9 mouse cellular contexts compared by ENCODE assay signal in genomic region chr6:42247173-42247572, GRCm38 (mm10). TPM values are rescaled to one million over a fixed set of nuclear protein-coding genes. Genes with fewer than 3 reads are reported as not detected.
DNase-seq lines count a peak whose midpoint lies in the region; ATAC-seq and TF ChIP-seq lines count a peak whose summit lies in the region.
"Had no signal": no experiment of that assay in that cellular context is flagged by ENCODE, and none has a peak within 500 bp of the region (broad histone marks: within the 10 kb centered on the region; RNA-seq: fewer than 3 reads in every experiment).

No protein-coding gene starts in this region.

- intact Hi-C loops in left cerebral cortex, postnatal 25 days (cut with DNase I): no loop called here

- WGBS in lung, adult 2 months: 47% methylated on average over 8 of the region's 8 CpGs
- 5% methylated on average over 8 of the region's 8 CpGs for WGBS in hindbrain, embryonic 10.5 days
- WGBS in neural tube, embryonic 15.5 days: 13% methylated on average over 8 of the region's 8 CpGs

- ATAC-seq in neural tube, embryonic 15.5 days (ENCODE audit: low FRiP score): peak; percentile 67

- no peak for TF ChIP-seq CTCF in lung, adult 2 months (IDR thresholded peaks at IDR 0.05; ENCODE audit: insufficient read depth, low read length)

- no peak overlapping the region for H3K27ac ChIP-seq in hindbrain, embryonic 10.5 days
- H3K27ac ChIP-seq in neural tube, embryonic 15.5 days (replicated peaks): no peak overlapping the region

- H3K4me2 ChIP-seq in neural tube, embryonic 15.5 days: peak overlapping the region; percentile 44

- no peak overlapping the region for H3K9ac ChIP-seq in neural tube, embryonic 15.5 days (replicated peaks)

- no peaks in the 10 kb centered on the region for H3K36me3 ChIP-seq in hindbrain, embryonic 10.5 days
- H3K36me3 ChIP-seq in neural tube, embryonic 15.5 days: no peaks in the 10 kb centered on the region

- TF ChIP-seq POLR2A in lung, adult 2 months (IDR thresholded peaks at IDR 0.05; ENCODE audit: borderline replicate concordance, extremely low read depth, low read depth, low read length): no peak

- H3K4me3 ChIP-seq in lung, adult 2 months (replicated peaks; ENCODE audit: extremely low read depth, low read depth, low read length): no peak overlapping the region
- H3K4me3 ChIP-seq in hindbrain, embryonic 10.5 days: peak overlapping the region; percentile 31
- H3K4me3 ChIP-seq in neural tube, embryonic 15.5 days (replicated peaks): peak overlapping the region; percentile 26

- H3K9me3 ChIP-seq in hindbrain, embryonic 10.5 days: no peaks in the 10 kb centered on the region
- no peaks in the 10 kb centered on the region for H3K9me3 ChIP-seq in neural tube, embryonic 15.5 days (replicated peaks)

- H3K27me3 ChIP-seq in hindbrain, embryonic 10.5 days (ENCODE audit: insufficient read depth, poor library complexity, severe bottlenecking): peaks cover 15% of the 10 kb centered on the region
- peaks cover 5% of the 10 kb centered on the region; the same call in 1 of the 2 replicates for H3K27me3 ChIP-seq in neural tube, embryonic 15.5 days (replicated peaks)

- peak; percentile 21 to 24 for DNase-seq in lung, adult 18-20 months
- DNase-seq in lung, adult 2 months: no peak
- no peak for DNase-seq in hindbrain, embryonic 10.5 days (ENCODE audit: low spot score)
- DNase-seq in kidney, postnatal 4 days: peak; percentile 44 to 68
- no peak for DNase-seq in ovary, adult 18-20 months (ENCODE audit: low spot score)
- DNase-seq in left cerebral cortex, postnatal 25 days (ENCODE audit: low spot score in 2 of 2): no peak
- no peak for DNase-seq in left cerebral cortex, adult 9 months (ENCODE audit: low spot score in 2 of 2)

- H3K4me1 ChIP-seq in lung, adult 2 months (ENCODE audit: control insufficient read depth, insufficient read depth, low read length): 0 out of 2 replicates have a peak, but pooled peaks cover 3% of the 10 kb centered on the region
- peaks cover 17% of the 10 kb centered on the region for H3K4me1 ChIP-seq in hindbrain, embryonic 10.5 days (replicated peaks)
- peaks cover 7% of the 10 kb centered on the region; the same call in 1 of the 2 replicates for H3K4me1 ChIP-seq in neural tube, embryonic 15.5 days

RNA-seq across cellular contexts. Expression of gene Gstk1, which starts 1.4 kb away (rescaled TPM):
- 39.4 and 47.4 TPM in 2 replicates for polyA plus RNA-seq in lung, adult 2 months (2012; rRNA removed)
- polyA plus RNA-seq in hindbrain, embryonic 10.5 days (2016; fragmentation: Nextera tagmentation; extraction: Ambion mirVana): 16.5 and 17.7 TPM in 2 replicates
- 13.7 and 14.4 TPM in 2 replicates for polyA plus RNA-seq in neural tube, embryonic 15.5 days (2015; fragmentation: Nextera tagmentation; extraction: Ambion mirVana)
- total RNA-seq in left cerebral cortex, postnatal 25 days (2021): 10 to 100 TPM in 1 of 2 experiments, 1 to 10 TPM in 1; 9.2 to 10.4 TPM

RNA-seq across cellular contexts. Expression of gene Tmem139, which starts 14.6 kb away (rescaled TPM):
- 5.7 and 7.2 TPM in 2 replicates for polyA plus RNA-seq in lung, adult 2 months (2012; rRNA removed)
- polyA plus RNA-seq in hindbrain, embryonic 10.5 days (2016; fragmentation: Nextera tagmentation; extraction: Ambion mirVana): 0.48 and 0.75 TPM in 2 replicates
- 0.13 and 0.68 TPM in 2 replicates for polyA plus RNA-seq in neural tube, embryonic 15.5 days (2015; fragmentation: Nextera tagmentation; extraction: Ambion mirVana)
- total RNA-seq in left cerebral cortex, postnatal 25 days (2021): not detected
- total RNA-seq: neutrophil, adult 5-6 weeks had no signal

RNA-seq across cellular contexts. Expression of gene Casp2, which starts 17.6 kb away (rescaled TPM):
- polyA plus RNA-seq in lung, adult 2 months (2012; rRNA removed): 24.2 and 36.7 TPM in 2 replicates
- 67.7 and 81.2 TPM in 2 replicates for polyA plus RNA-seq in hindbrain, embryonic 10.5 days (2016; fragmentation: Nextera tagmentation; extraction: Ambion mirVana)
- polyA plus RNA-seq in neural tube, embryonic 15.5 days (2015; fragmentation: Nextera tagmentation; extraction: Ambion mirVana): 27.1 and 35.9 TPM in 2 replicates
- 10 to 100 TPM; 21.7 to 26.6 TPM for total RNA-seq in left cerebral cortex, postnatal 25 days (2021)

RNA-seq across cellular contexts. Expression of gene Tas2r144, which starts 32.0 kb away (rescaled TPM):
- polyA plus RNA-seq in lung, adult 2 months (2012; rRNA removed): not detected in 2 replicates
- not detected in 2 replicates for polyA plus RNA-seq in hindbrain, embryonic 10.5 days (2016; fragmentation: Nextera tagmentation; extraction: Ambion mirVana)
- polyA plus RNA-seq in neural tube, embryonic 15.5 days (2015; fragmentation: Nextera tagmentation; extraction: Ambion mirVana): not detected in 2 replicates
- not detected for total RNA-seq in left cerebral cortex, postnatal 25 days (2021)
- total RNA-seq: neutrophil, adult 5-6 weeks had no signal

RNA-seq across cellular contexts. Expression of gene Clcn1, which starts 39.3 kb away (rescaled TPM):
- 0.34 and 1.5 TPM in 2 replicates for polyA plus RNA-seq in lung, adult 2 months (2012; rRNA removed)
- 0.94 and 1.1 TPM in 2 replicates for polyA plus RNA-seq in hindbrain, embryonic 10.5 days (2016; fragmentation: Nextera tagmentation; extraction: Ambion mirVana)
- 1.1 and 1.2 TPM in 2 replicates for polyA plus RNA-seq in neural tube, embryonic 15.5 days (2015; fragmentation: Nextera tagmentation; extraction: Ambion mirVana)
- total RNA-seq in left cerebral cortex, postnatal 25 days (2021): 1 to 10 TPM; 3.5 to 3.7 TPM

Comparison
In these comparisons a context has a peak if more than half of its experiments do, and no peak if none do; other contexts are left out.
1. DNase-seq: peak in lung, adult 18-20 months (2 of 2) and kidney, postnatal 4 days (2 of 2); none in lung, adult 2 months (single experiment), hindbrain, embryonic 10.5 days (single experiment), ovary, adult 18-20 months (single experiment), left cerebral cortex, postnatal 25 days (0 of 2) and left cerebral cortex, adult 9 months (0 of 2).